Mouse (Mus musculus): ENCODE measurements around the gene Ap1s3.

The Ap1s3 gene

GRCm38 (mm10) chr1:79671543-79672337 is at the start of gene Ap1s3:
Gene Ap1s3 (minus strand): TSS chr1:79671972.
- DNase-seq (ENCODE audit: low read depth, low spot score), result peak; percentile 73

GRCm38 (mm10) chr1:79714152-79714923 is 42.6 kb upstream of the Ap1s3 start:
- no peak for DNase-seq (ENCODE audit: low read depth, low spot score)

GRCm38 (mm10) chr1:79713081-79713480 is 41.3 kb upstream of the Ap1s3 start:
- no peak for DNase-seq (ENCODE audit: low read depth, low spot score)

- no peak for DNase-seq (ENCODE audit: low read depth, low spot score)
These were observed 39.7 kb upstream of the Ap1s3 start for GRCm38 (mm10) chr1:79711147-79712126.

- DNase-seq (ENCODE audit: low read depth, low spot score), result no peak
These were observed 38.9 kb upstream of the Ap1s3 start for GRCm38 (mm10) chr1:79710678-79711077.

- DNase-seq (ENCODE audit: low read depth, low spot score), result no peak
These were observed 38.4 kb upstream of the Ap1s3 start for GRCm38 (mm10) chr1:79710216-79710615.

- no peak for DNase-seq (ENCODE audit: low read depth, low spot score)
These were observed 35.6 kb upstream of the Ap1s3 start for GRCm38 (mm10) chr1:79707383-79707782.

GRCm38 (mm10) chr1:79706707-79707106 is 34.9 kb upstream of the Ap1s3 start:
- no peak for DNase-seq (ENCODE audit: low read depth, low spot score)

- DNase-seq (ENCODE audit: low read depth, low spot score), result no peak
These were observed 32.9 kb upstream of the Ap1s3 start for GRCm38 (mm10) chr1:79704672-79705071.

- no peak for DNase-seq (ENCODE audit: low read depth, low spot score)
These were observed 31.7 kb upstream of the Ap1s3 start for GRCm38 (mm10) chr1:79703520-79703919.

GRCm38 (mm10) chr1:79698506-79698905 is 26.7 kb upstream of the Ap1s3 start:
- no peak for DNase-seq (ENCODE audit: low read depth, low spot score)

GRCm38 (mm10) chr1:79697382-79697781 is 25.6 kb upstream of the Ap1s3 start:
- DNase-seq (ENCODE audit: low read depth, low spot score), result peak; percentile 16

- DNase-seq (ENCODE audit: low read depth, low spot score), result no peak
These were observed 25.2 kb upstream of the Ap1s3 start for GRCm38 (mm10) chr1:79696933-79697332.

GRCm38 (mm10) chr1:79692482-79692881 is 20.7 kb upstream of the Ap1s3 start:
- DNase-seq (ENCODE audit: low read depth, low spot score), result no peak

- DNase-seq (ENCODE audit: low read depth, low spot score), result no peak
These were observed 15.5 kb upstream of the Ap1s3 start for GRCm38 (mm10) chr1:79687254-79687653.

- no peak for DNase-seq (ENCODE audit: low read depth, low spot score)
These were observed 12.3 kb upstream of the Ap1s3 start for GRCm38 (mm10) chr1:79684027-79684426.

GRCm38 (mm10) chr1:79682936-79683335 is 11.2 kb upstream of the Ap1s3 start:
- DNase-seq (ENCODE audit: low read depth, low spot score), result no peak

- DNase-seq (ENCODE audit: low read depth, low spot score), result no peak
These were observed 9.0 kb upstream of the Ap1s3 start for GRCm38 (mm10) chr1:79680777-79681176.

GRCm38 (mm10) chr1:79678117-79678684 is 6.4 kb upstream of the Ap1s3 start:
- no peak for DNase-seq (ENCODE audit: low read depth, low spot score)

- no peak for DNase-seq (ENCODE audit: low read depth, low spot score)
These were observed 3.9 kb upstream of the Ap1s3 start for GRCm38 (mm10) chr1:79675716-79676115.

- DNase-seq (ENCODE audit: low read depth, low spot score), result no peak
These were observed 603 bp downstream of the Ap1s3 start for GRCm38 (mm10) chr1:79671196-79671542.

Data from mesoderm, embryonic 11.5 days (tissue).